Mouse (Mus musculus) forebrain, embryonic 15.5 days (tissue): Measurements from ENCODE around the gene Nup98. TPM values are rescaled to one million over a fixed set of nuclear protein-coding genes. Genes with fewer than 3 reads are reported as not detected.

Experiments used
- ATAC-seq: fragments of 200-750 bp; cut with Nextera tagmentation; replicated peaks from 2 replicates; pipeline ENCODE4 v1.8.0; 2017; ENCODE audit warnings: mild to moderate bottlenecking, moderate TSS enrichment, moderate library complexity
- H3K27ac ChIP-seq: fragments of 300-500 bp; sonication (generic); replicated peaks from 2 replicates; pipeline ENCODE4 v1.5.1; 2015; ENCODE audit warnings: mild to moderate bottlenecking, inconsistent platforms
- H3K27me3 ChIP-seq: fragments of 300-500 bp; sonication (generic); 2 replicates; pipeline ENCODE4 v1.6.1; 2015; ENCODE audit warnings: inconsistent platforms
- H3K36me3 ChIP-seq: fragments of 300-500 bp; sonication (generic); 2 replicates; pipeline ENCODE4 v1.6.1; 2015; ENCODE audit warnings: mild to moderate bottlenecking, inconsistent platforms
- H3K4me1 ChIP-seq: fragments of 300-500 bp; sonication (generic); 2 replicates; pipeline ENCODE4 v1.6.1; 2015; ENCODE audit warnings: inconsistent platforms
- H3K4me2 ChIP-seq: fragments of 300-500 bp; sonication (generic); replicated peaks from 2 replicates; pipeline ENCODE4 v1.6.1; 2015; ENCODE audit warnings: mild to moderate bottlenecking, inconsistent platforms
- H3K4me3 ChIP-seq: fragments of 300-500 bp; sonication (generic); 2 replicates; pipeline ENCODE4 v1.5.1; 2015; ENCODE audit warnings: mild to moderate bottlenecking, inconsistent platforms
- H3K9ac ChIP-seq: fragments of 300-500 bp; sonication (generic); replicated peaks from 2 replicates; pipeline ENCODE4 v1.6.1; 2015; ENCODE audit warnings: mild to moderate bottlenecking, inconsistent platforms
- H3K9me3 ChIP-seq: fragments of 300-500 bp; sonication (generic); 2 replicates; pipeline ENCODE4 v1.6.1; 2016; ENCODE audit warnings: inconsistent platforms
- WGBS: fragments of 180-500 bp; shearing (Covaris S2); methylation state at CpG from one replicate; pipeline ENCODE4 v1.1.7; 2015; ENCODE audit warnings: mixed read lengths; 5-methylcytosine and 5-hydroxymethylcytosine counted together
- polyA plus RNA-seq: library from polyadenylated mRNA; unstranded; fragments of >200 nt; fragmentation: Nextera tagmentation; extraction: Ambion mirVana; gene quantifications from 2 replicates; pipeline ENCODE4 v1.2.1, GENCODE M21; 2015

Gene Nup98
- polyA plus RNA-seq, 1 experiment from 2014 or later: 24.2 TPM

GRCm38 (mm10) chr7:102108206-102108605 lies 101.8 kb downstream of the Nup98 start:
- Histone ChIP-seq H3K9ac (no peak overlapping the region), H3K4me1 (peaks cover 8% of the 10 kb centered on the region; the same call in 1 of the 2 replicates), H3K9me3 (no peaks in the 10 kb centered on the region), H3K27ac (no peak overlapping the region), H3K4me2 (no peak overlapping the region), H3K36me3 (no peaks in the 10 kb centered on the region), H3K27me3 (no peaks in the 10 kb centered on the region), H3K4me3 (no peak overlapping the region)
- ATAC-seq: no peak
- 78% methylated on average over 1 of the region's 1 CpGs for WGBS

DNA sequence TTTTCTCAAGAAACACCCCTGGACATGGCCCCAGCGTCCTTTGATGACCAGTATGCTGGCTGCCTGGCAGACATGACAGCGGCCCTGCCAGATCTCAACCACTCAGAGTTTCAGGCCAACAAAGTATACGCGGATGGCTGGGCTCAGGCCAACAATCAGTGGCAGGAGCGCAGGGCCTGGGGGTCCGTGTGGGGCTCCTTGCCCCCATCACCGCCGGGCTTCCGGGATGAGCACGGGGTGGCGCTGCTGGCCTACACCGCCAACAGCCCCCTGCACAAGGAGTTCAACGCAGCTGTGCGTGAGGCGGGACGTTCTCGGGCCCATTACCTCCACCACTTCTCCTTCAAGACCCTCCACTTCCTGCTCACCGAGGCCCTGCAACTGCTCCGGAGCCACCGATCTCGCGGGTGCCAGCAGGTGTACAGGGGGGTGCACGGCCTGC lies 103.3 kb downstream of the Nup98 start:
- Histone ChIP-seq H3K4me1 (peaks cover 8% of the 10 kb centered on the region; the same call in 1 of the 2 replicates), H3K4me2 (peak overlapping the region; percentile 42), H3K27ac (no peak overlapping the region), H3K27me3 (no peaks in the 10 kb centered on the region), H3K4me3 (peak overlapping the region; percentile 21), H3K9me3 (no peaks in the 10 kb centered on the region), H3K9ac (no peak overlapping the region), H3K36me3 (no peaks in the 10 kb centered on the region)
- no peak for ATAC-seq
- 24% methylated on average over 23 of the region's 23 CpGs for WGBS

- H3K27me3 ChIP-seq: 0 out of 2 replicates have a peak, but pooled peaks cover 3% of the 10 kb centered on the region
- H3K4me2 ChIP-seq: no peak overlapping the region
- H3K9ac ChIP-seq: no peak overlapping the region
- H3K4me1 ChIP-seq: peaks cover 24% of the 10 kb centered on the region
- H3K9me3 ChIP-seq: no peaks in the 10 kb centered on the region
- no peak overlapping the region for H3K4me3 ChIP-seq
- 74% methylated on average over 5 of the region's 5 CpGs for WGBS
- no peaks in the 10 kb centered on the region for H3K36me3 ChIP-seq
- H3K27ac ChIP-seq: no peak overlapping the region
- no peak for ATAC-seq
These were observed 105.8 kb downstream of the Nup98 start for GRCm38 (mm10) chr7:102104126-102104525.

DNA sequence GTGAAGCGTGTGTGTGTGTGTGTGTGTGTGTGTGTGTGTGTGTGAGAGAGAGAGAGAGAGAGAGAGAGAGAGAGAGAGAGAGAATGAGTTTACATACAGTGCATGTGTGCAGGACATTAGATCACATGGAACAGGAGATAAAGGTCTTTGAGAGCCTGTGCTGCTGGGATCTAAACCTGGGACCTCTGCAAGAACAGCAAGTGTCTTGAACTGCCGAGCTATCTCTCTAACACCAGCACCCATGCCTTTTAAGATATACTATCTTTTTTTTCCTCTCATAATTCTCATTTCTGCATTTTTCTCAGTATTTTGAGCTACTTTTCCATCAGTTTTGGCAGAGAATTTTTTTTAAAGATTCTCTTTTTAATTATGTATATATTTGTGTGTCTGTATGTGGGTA lies 106.4 kb downstream of the Nup98 start:
- H3K4me1 ChIP-seq: peaks cover 24% of the 10 kb centered on the region
- H3K4me3 ChIP-seq: no peak overlapping the region
- H3K27ac ChIP-seq: no peak overlapping the region
- H3K36me3 ChIP-seq: no peaks in the 10 kb centered on the region
- no peaks in the 10 kb centered on the region for H3K9me3 ChIP-seq
- H3K9ac ChIP-seq: no peak overlapping the region
- H3K27me3 ChIP-seq: 0 out of 2 replicates have a peak, but pooled peaks cover 6% of the 10 kb centered on the region
- ATAC-seq: no peak
- H3K4me2 ChIP-seq: no peak overlapping the region
- WGBS: 88% methylated on average over 2 of the region's 2 CpGs

- H3K4me3 ChIP-seq: no peak overlapping the region
- ATAC-seq: no peak
- H3K4me1 ChIP-seq: peaks cover 24% of the 10 kb centered on the region
- H3K9me3 ChIP-seq: no peaks in the 10 kb centered on the region
- 0 out of 2 replicates have a peak, but pooled peaks cover 6% of the 10 kb centered on the region for H3K27me3 ChIP-seq
- H3K27ac ChIP-seq: no peak overlapping the region
- no peak overlapping the region for H3K9ac ChIP-seq
- no peaks in the 10 kb centered on the region for H3K36me3 ChIP-seq
- no peak overlapping the region for H3K4me2 ChIP-seq
- WGBS: 46% methylated on average over 6 of the region's 6 CpGs
These were observed 107.3 kb downstream of the Nup98 start for GRCm38 (mm10) chr7:102102696-102103095.

- Histone ChIP-seq H3K27me3 (0 out of 2 replicates have a peak, but pooled peaks cover 6% of the 10 kb centered on the region), H3K9me3 (no peaks in the 10 kb centered on the region), H3K27ac (no peak overlapping the region), H3K4me3 (no peak overlapping the region), H3K4me1 (peaks cover 23% of the 10 kb centered on the region), H3K4me2 (no peak overlapping the region), H3K9ac (no peak overlapping the region), H3K36me3 (no peaks in the 10 kb centered on the region)
- WGBS: 54% methylated on average over 8 of the region's 8 CpGs
- ATAC-seq: no peak
These were observed 107.7 kb downstream of the Nup98 start for GRCm38 (mm10) chr7:102102241-102102640.

DNA sequence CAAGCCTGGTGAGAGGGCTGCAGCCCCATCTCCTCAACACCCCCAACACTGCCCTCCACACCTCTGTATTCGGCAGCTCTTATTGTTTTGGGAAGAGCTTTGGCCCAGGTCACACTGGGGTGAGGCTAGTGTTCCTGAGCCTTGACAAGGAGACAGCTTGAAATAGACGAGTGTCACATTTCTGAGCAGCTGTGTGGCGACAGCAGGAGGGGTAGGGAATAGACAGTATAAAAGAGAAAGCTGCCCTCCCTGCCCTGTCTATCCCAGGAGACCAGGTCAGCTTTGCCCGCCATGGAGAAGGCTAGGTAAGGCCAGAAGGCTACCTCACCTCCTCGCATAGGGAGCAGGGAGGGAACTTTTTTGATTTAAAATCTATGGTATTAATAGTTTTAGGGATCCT lies 108.5 kb downstream of the Nup98 start, which contains the start of gene Art1:
Gene Art1 (plus strand): TSS at position 257 of the 400 bp plus-strand sequence.
- WGBS: 46% methylated on average over 5 of the region's 5 CpGs
- H3K27me3 ChIP-seq: 0 out of 2 replicates have a peak, but pooled peaks cover 6% of the 10 kb centered on the region
- peaks cover 15% of the 10 kb centered on the region for H3K4me1 ChIP-seq
- no peaks in the 10 kb centered on the region for H3K9me3 ChIP-seq
- H3K4me3 ChIP-seq: no peak within 1 kb of the TSS
- H3K4me2 ChIP-seq: no peak within 1 kb of the TSS
- no peak for ATAC-seq
- no peak within 1 kb of the TSS for H3K9ac ChIP-seq
- H3K27ac ChIP-seq: no peak within 1 kb of the TSS
- H3K36me3 ChIP-seq: no peaks in the 10 kb centered on the region

- WGBS: 62% methylated on average over 5 of the region's 5 CpGs
- no peaks in the 10 kb centered on the region for H3K9me3 ChIP-seq
- no peak overlapping the region for H3K4me3 ChIP-seq
- no peaks in the 10 kb centered on the region for H3K36me3 ChIP-seq
- ATAC-seq: no peak
- H3K27ac ChIP-seq: no peak overlapping the region
- H3K4me1 ChIP-seq: peaks cover 15% of the 10 kb centered on the region
- H3K4me2 ChIP-seq: no peak overlapping the region
- H3K27me3 ChIP-seq: 0 out of 2 replicates have a peak, but pooled peaks cover 6% of the 10 kb centered on the region
- no peak overlapping the region for H3K9ac ChIP-seq
These were observed 109.1 kb downstream of the Nup98 start for GRCm38 (mm10) chr7:102100868-102101267.

DNA sequence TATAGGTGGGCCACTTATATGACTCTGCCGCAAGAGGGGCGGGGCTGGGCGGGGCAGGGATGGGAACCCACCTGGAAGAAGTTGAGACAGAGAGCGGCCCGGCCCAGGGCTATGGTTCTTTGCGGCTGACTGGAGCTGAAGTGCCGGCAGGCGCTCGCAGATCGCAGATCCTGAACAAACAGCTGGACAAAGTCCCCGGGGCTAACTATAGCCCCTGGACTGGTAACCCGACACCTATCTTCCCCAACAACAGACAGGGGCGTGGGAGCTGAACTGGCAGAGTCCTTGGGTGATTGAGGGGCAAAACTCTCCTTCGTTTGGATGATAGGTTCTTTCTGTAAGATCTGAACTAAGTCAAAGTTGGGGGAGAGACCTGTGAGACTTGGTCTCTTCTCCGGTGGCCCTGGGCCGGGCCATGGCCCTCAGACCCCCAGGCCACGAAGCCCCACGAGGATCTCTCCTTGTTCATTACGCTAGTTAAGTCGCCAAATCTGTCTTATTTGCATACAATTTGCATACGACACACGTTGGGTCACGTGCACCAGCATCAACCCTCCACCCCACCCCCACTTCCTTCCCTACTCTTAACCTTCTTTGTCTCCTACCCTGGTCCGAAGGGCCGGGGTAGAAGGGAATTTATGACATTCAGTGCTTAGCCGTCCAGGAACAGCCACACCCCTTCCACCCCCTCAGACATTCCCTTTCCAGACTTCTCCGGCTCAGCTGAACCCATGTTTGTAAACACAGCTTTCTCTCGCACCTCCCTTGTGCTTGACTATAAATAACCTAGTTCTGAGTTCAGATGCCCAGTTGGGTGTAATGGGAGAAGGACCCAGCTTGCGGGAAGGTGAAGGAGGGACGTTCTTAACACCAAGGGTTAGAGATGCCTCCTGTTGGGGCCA lies 110.0 kb downstream of the Nup98 start:
- Histone ChIP-seq H3K4me2 (peak overlapping the region; percentile 41), H3K9ac (no peak overlapping the region), H3K36me3 (no peaks in the 10 kb centered on the region), H3K27ac (no peak overlapping the region), H3K9me3 (no peaks in the 10 kb centered on the region), H3K27me3 (0 out of 2 replicates have a peak, but pooled peaks cover 6% of the 10 kb centered on the region), H3K4me3 (peak overlapping the region; percentile 20), H3K4me1 (peaks cover 15% of the 10 kb centered on the region)
- ATAC-seq: peak; percentile 57; the same call in 1 of the 2 replicates
- WGBS: 4% methylated on average over 30 of the region's 30 CpGs

DNA sequence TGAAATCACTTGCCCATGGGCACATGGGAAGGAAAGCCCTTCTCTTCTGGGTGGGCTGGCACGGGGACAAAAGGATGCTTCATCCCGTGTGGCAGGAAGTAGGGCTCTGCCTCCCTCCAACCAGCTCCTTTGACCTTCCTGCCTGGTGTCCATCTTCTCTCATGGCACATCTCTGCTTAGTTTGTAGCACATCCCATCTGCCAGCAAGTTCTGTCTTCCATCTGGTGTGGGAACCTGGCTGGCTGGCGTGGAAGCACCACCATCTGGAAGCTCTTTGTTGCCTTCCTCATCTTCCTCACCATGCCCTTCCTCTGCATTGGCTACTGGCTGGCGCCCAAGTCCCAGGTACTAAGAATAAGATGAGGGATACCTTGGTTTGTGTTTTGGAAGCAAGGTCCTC lies 122.6 kb downstream of the Nup98 start:
- Histone ChIP-seq H3K36me3 (peaks cover 29% of the 10 kb centered on the region), H3K4me3 (no peak overlapping the region), H3K4me2 (no peak overlapping the region), H3K9ac (no peak overlapping the region), H3K4me1 (no peaks in the 10 kb centered on the region), H3K27ac (no peak overlapping the region), H3K9me3 (no peaks in the 10 kb centered on the region), H3K27me3 (no peaks in the 10 kb centered on the region)
- ATAC-seq: no peak
- 91% methylated on average over 4 of the region's 4 CpGs for WGBS

- ATAC-seq: no peak
- H3K36me3 ChIP-seq: peaks cover 52% of the 10 kb centered on the region
- no peak overlapping the region for H3K4me2 ChIP-seq
- no peak overlapping the region for H3K27ac ChIP-seq
- no peak overlapping the region for H3K9ac ChIP-seq
- no peaks in the 10 kb centered on the region for H3K4me1 ChIP-seq
- 91% methylated on average over 26 of the region's 26 CpGs for WGBS
- H3K27me3 ChIP-seq: no peaks in the 10 kb centered on the region
- no peaks in the 10 kb centered on the region for H3K9me3 ChIP-seq
- no peak overlapping the region for H3K4me3 ChIP-seq
These were observed 125.8 kb downstream of the Nup98 start for GRCm38 (mm10) chr7:102084041-102084696.

DNA sequence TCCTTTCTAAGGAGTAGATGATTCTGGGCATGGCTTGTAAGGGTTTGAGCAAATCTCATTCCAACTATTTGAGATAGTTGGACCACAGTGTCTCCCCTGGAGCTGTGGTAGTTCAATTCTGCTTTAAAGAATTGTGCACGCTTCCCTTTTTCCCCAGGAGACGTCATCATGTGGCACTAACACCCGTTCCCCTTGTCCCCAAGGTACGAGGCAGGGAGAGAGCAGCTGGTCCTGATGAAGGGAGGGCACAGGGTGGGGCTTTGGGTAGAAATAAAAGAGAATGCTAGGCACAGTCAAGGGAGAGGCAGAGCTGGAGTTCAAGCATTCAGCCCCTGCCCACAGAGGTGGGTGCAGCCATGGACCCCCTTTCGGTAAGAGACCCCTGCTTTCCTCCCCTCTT lies 127.2 kb downstream of the Nup98 start, which contains the start of gene Trpc2:
Gene Trpc2 (plus strand): TSS at position 301 of the 400 bp plus-strand sequence.
- no peaks in the 10 kb centered on the region for H3K9me3 ChIP-seq
- H3K27me3 ChIP-seq: no peaks in the 10 kb centered on the region
- no peak for ATAC-seq
- 87% methylated on average over 5 of the region's 5 CpGs for WGBS
- H3K4me3 ChIP-seq: no peak within 1 kb of the TSS
- no peak within 1 kb of the TSS for H3K9ac ChIP-seq
- no peak within 1 kb of the TSS for H3K4me2 ChIP-seq
- no peaks in the 10 kb centered on the region for H3K4me1 ChIP-seq
- no peak within 1 kb of the TSS for H3K27ac ChIP-seq
- H3K36me3 ChIP-seq: peaks cover 55% of the 10 kb centered on the region
